ENCODE assay signal across 21 mouse cellular contexts in genomic region chr1:59215446-59215845, GRCm38 (mm10). TPM values are rescaled to one million over a fixed set of nuclear protein-coding genes. Genes with fewer than 3 reads are reported as not detected.
DNase-seq lines count a peak whose midpoint lies in the region; ATAC-seq lines count a peak whose summit lies in the region.
"Had no signal": no experiment of that assay in that cellular context is flagged by ENCODE, and none has a peak within 500 bp of the region (broad histone marks: within the 10 kb centered on the region; RNA-seq: fewer than 3 reads in every experiment).

No protein-coding gene starts in this region.

- 0 out of 2 replicates have a peak, but pooled peaks have one; percentile 20 for ATAC-seq in frontal cortex, adult (ENCODE audit: low TSS enrichment)
- ATAC-seq: CD4-positive, CD25-positive, alpha-beta regulatory T cell, adult 4 months; forebrain, embryonic 15.5 days; Patski had no signal

- intact Hi-C loops in left cerebral cortex, postnatal 4 days (cut with DNase I), result no loop called here

- DNase-seq in frontal cortex, postnatal 25 days (ENCODE audit: low spot score in 2 of 2), result no peak
- peak; percentile 49 for DNase-seq in left cerebral cortex, postnatal 4 days
- DNase-seq in left cerebral cortex, adult 18-20 months (ENCODE audit: low spot score in 2 of 2), result no peak
- DNase-seq in cerebellum, adult 9-11 months, result peak; percentile 96
- DNase-seq in thymus, postnatal 14 days, result no peak
- no peak for DNase-seq in retina, embryonic 14.5 days (ENCODE audit: low spot score)
- no peak for DNase-seq in gastrocnemius, adult 18-20 months (ENCODE audit: low spot score)
- DNase-seq: adrenal gland, postnatal 25 days; gastrocnemius, adult 2 months; heart, postnatal 36 days; kidney, adult 18-20 months; kidney, postnatal 14 days; liver; lung, postnatal 10 days; thymus, postnatal 36 days had no signal

RNA-seq across cellular contexts. Expression of gene Als2, which starts 21.6 kb away (rescaled TPM):
- 10 to 100 TPM; 41.3 to 42.8 TPM for total RNA-seq in left cerebral cortex, postnatal 4 days (2021)
- 10 to 100 TPM; 35.5 to 36.1 TPM for total RNA-seq in left cerebral cortex, adult 18-20 months (2021)
- 10 to 100 TPM; 17.4 to 19.3 TPM for total RNA-seq in gastrocnemius, adult 18-20 months (2021)

RNA-seq across cellular contexts. Expression of gene Cdk15, which starts 41.3 kb away (rescaled TPM):
- under 1 TPM in 1 of 2 experiments, not detected in 1; 0.34 TPM for total RNA-seq in left cerebral cortex, postnatal 4 days (2021)
- under 1 TPM; 0.42 to 0.44 TPM for total RNA-seq in left cerebral cortex, adult 18-20 months (2021)
- under 1 TPM; 0.14 TPM for total RNA-seq in gastrocnemius, adult 18-20 months (2021)
- total RNA-seq: granulocyte monocyte progenitor cell, adult 5-6 weeks; heart, postnatal 36 days; megakaryocyte progenitor cell, adult 5-6 weeks had no signal

RNA-seq across cellular contexts. Expression of gene Mpp4, which starts 52.3 kb away (rescaled TPM):
- 1 to 10 TPM; 1.2 to 1.4 TPM for total RNA-seq in left cerebral cortex, postnatal 4 days (2021)
- total RNA-seq in left cerebral cortex, adult 18-20 months (2021), result 1 to 10 TPM in 1 of 2 experiments, under 1 TPM in 1; 0.98 to 1.3 TPM
- total RNA-seq in gastrocnemius, adult 18-20 months (2021), result under 1 TPM; 0.09 to 0.14 TPM
- total RNA-seq: adrenal gland, postnatal 25 days had no signal

Comparison
In these comparisons a context has a peak if more than half of its experiments do, and no peak if none do; other contexts are left out.
1. DNase-seq: peak in left cerebral cortex, postnatal 4 days (single experiment) and cerebellum, adult 9-11 months (single experiment); none in frontal cortex, postnatal 25 days (0 of 2), left cerebral cortex, adult 18-20 months (0 of 2), thymus, postnatal 14 days (single experiment), retina, embryonic 14.5 days (single experiment) and gastrocnemius, adult 18-20 months (single experiment).